Mouse (Mus musculus): ENCODE measurements around the gene Prrxl1. TPM values are rescaled to one million over a fixed set of nuclear protein-coding genes. Genes with fewer than 3 reads are reported as not detected.

The Prrxl1 gene
- polyA plus RNA-seq, 1 experiment from 2014 or later: 0.14 TPM

DNA sequence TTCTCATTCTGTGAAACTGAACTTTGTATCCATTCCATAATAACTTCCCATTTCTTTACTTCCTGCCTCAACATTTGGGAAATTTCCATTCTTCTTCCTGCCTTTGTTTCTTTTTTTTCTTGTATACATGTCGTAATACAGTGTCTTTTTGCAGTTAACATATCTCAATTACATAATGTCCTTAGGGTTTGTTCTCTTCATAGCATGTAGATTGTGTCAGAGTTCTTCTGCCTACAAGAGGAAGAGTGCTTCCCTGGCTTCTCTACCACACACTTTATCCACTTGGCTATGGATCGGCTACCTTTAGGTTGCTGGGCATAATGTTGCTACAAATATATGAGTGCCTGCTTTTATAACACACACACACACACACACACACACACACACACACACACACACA lies 96.7 kb downstream of the Prrxl1 start:
- no peaks in the 10 kb centered on the region for H3K4me1 ChIP-seq (replicated peaks; ENCODE audit: control insufficient read depth, insufficient read depth, low read length)
- ATAC-seq (ENCODE audit: low read depth): no peak
- no peaks in the 10 kb centered on the region for H3K27me3 ChIP-seq (ENCODE audit: control insufficient read depth, insufficient read depth, low read depth, low read length)
- no peak overlapping the region for H3K4me3 ChIP-seq (ENCODE audit: low read length)
- no peak overlapping the region for H3K4me2 ChIP-seq (ENCODE audit: low read depth, low read length)
- H3K36me3 ChIP-seq (ENCODE audit: control insufficient read depth, insufficient read depth, low read length): no peaks in the 10 kb centered on the region
- no peak overlapping the region for H3K27ac ChIP-seq (ENCODE audit: low read length)
- H3K9me3 ChIP-seq (ENCODE audit: control insufficient read depth, low read length): no peaks in the 10 kb centered on the region
- 77% methylated on average over 2 of the region's 2 CpGs for WGBS
- H3K9ac ChIP-seq (ENCODE audit: low read length): no peak overlapping the region

GRCm38 (mm10) chr14:32696344-32696743 lies 97.1 kb downstream of the Prrxl1 start:
- Histone ChIP-seq H3K4me1 (replicated peaks; ENCODE audit: control insufficient read depth, insufficient read depth, low read length) (no peaks in the 10 kb centered on the region), H3K36me3 (ENCODE audit: control insufficient read depth, insufficient read depth, low read length) (no peaks in the 10 kb centered on the region), H3K27ac (ENCODE audit: low read length) (no peak overlapping the region), H3K9ac (ENCODE audit: low read length) (no peak overlapping the region), H3K9me3 (ENCODE audit: control insufficient read depth, low read length) (no peaks in the 10 kb centered on the region), H3K27me3 (ENCODE audit: control insufficient read depth, insufficient read depth, low read depth, low read length) (no peaks in the 10 kb centered on the region), H3K4me2 (ENCODE audit: low read depth, low read length) (no peak overlapping the region), H3K4me3 (ENCODE audit: low read length) (no peak overlapping the region)
- no peak for ATAC-seq (ENCODE audit: low read depth)
- 80% methylated on average over 2 of the region's 2 CpGs for WGBS

DNA sequence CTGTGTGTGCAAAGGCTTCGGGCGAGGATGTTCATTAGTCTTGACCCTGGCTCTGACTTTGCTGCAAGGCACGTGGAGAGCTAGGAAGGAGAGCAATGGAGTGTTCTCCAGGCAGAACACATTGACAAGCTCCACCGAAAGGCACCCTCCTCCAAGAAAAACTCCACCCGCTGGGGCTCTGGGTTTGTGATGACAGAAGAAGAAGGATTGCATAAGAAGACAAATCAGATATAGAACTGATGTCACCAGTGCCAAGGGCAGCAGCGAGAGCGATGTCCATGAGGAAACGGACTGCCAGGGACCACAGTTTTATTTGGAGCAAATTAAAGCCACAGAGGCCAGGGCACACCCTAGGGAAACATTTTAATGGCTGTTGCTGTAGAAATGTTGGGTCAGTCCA lies 98.6 kb downstream of the Prrxl1 start:
- H3K4me1 ChIP-seq (replicated peaks; ENCODE audit: control insufficient read depth, insufficient read depth, low read length): no peaks in the 10 kb centered on the region
- H3K27me3 ChIP-seq (ENCODE audit: control insufficient read depth, insufficient read depth, low read depth, low read length): no peaks in the 10 kb centered on the region
- no peak overlapping the region for H3K27ac ChIP-seq (ENCODE audit: low read length)
- ATAC-seq (ENCODE audit: low read depth): no peak
- H3K9ac ChIP-seq (ENCODE audit: low read length): no peak overlapping the region
- no peaks in the 10 kb centered on the region for H3K9me3 ChIP-seq (ENCODE audit: control insufficient read depth, low read length)
- no peak overlapping the region for H3K4me3 ChIP-seq (ENCODE audit: low read length)
- no peak overlapping the region for H3K4me2 ChIP-seq (ENCODE audit: low read depth, low read length)
- H3K36me3 ChIP-seq (ENCODE audit: control insufficient read depth, insufficient read depth, low read length): no peaks in the 10 kb centered on the region
- 69% methylated on average over 8 of the region's 8 CpGs for WGBS

DNA sequence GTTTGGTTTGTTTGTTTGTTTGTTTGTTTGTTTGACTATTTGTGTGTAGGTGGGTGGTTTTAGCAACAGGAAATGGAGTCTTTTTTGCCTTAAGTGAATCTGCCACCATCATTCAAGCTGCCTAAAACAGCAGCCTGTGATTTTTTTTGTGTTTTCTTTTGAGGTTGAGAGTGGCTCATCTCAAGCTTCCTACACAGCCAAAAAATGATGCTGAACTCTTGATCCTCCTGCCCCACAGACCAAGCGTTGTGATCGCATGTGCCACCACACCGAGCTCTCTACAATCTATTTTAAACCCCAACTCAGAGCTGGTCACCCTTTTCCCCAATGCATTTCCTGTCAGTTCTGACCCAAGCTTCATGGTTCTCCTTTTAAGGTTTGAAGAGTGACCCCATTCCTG lies 99.3 kb downstream of the Prrxl1 start:
- H3K9me3 ChIP-seq (ENCODE audit: control insufficient read depth, low read length): no peaks in the 10 kb centered on the region
- no peaks in the 10 kb centered on the region for H3K27me3 ChIP-seq (ENCODE audit: control insufficient read depth, insufficient read depth, low read depth, low read length)
- no peaks in the 10 kb centered on the region for H3K36me3 ChIP-seq (ENCODE audit: control insufficient read depth, insufficient read depth, low read length)
- no peak overlapping the region for H3K9ac ChIP-seq (ENCODE audit: low read length)
- no peak for ATAC-seq (ENCODE audit: low read depth)
- WGBS: 71% methylated on average over 3 of the region's 3 CpGs
- H3K27ac ChIP-seq (ENCODE audit: low read length): no peak overlapping the region
- H3K4me1 ChIP-seq (replicated peaks; ENCODE audit: control insufficient read depth, insufficient read depth, low read length): no peaks in the 10 kb centered on the region
- H3K4me3 ChIP-seq (ENCODE audit: low read length): no peak overlapping the region
- H3K4me2 ChIP-seq (ENCODE audit: low read depth, low read length): no peak overlapping the region

Other genes starting within 250 kb of the Prrxl1 start
- gene 1700024G13Rik, start 211.0 kb upstream of the Prrxl1 start, polyA plus RNA-seq (2015; fragmentation: Nextera tagmentation; extraction: Ambion mirVana): 1.6 and 2.9 TPM in 2 replicates
- 0.67 and 0.75 TPM in 2 replicates for gene Slc18a3, start 134.6 kb upstream of the Prrxl1 start, polyA plus RNA-seq (2015; fragmentation: Nextera tagmentation; extraction: Ambion mirVana)
- gene Chat, start 133.4 kb upstream of the Prrxl1 start, polyA plus RNA-seq (2015; fragmentation: Nextera tagmentation; extraction: Ambion mirVana): 0.08 TPM in 1 of 2 replicates, not detected in the other
- gene Ercc6, start 85.9 kb upstream of the Prrxl1 start, polyA plus RNA-seq (2015; fragmentation: Nextera tagmentation; extraction: Ambion mirVana): 16.8 and 18.5 TPM in 2 replicates
- gene 3425401B19Rik, start 85.9 kb downstream of the Prrxl1 start, polyA plus RNA-seq (2015; fragmentation: Nextera tagmentation; extraction: Ambion mirVana): 0.34 and 0.40 TPM in 2 replicates
- 0.82 and 1.6 TPM in 2 replicates for gene Tmem273, start 186.6 kb downstream of the Prrxl1 start, polyA plus RNA-seq (2015; fragmentation: Nextera tagmentation; extraction: Ambion mirVana)
- gene Fam170b, start 234.6 kb downstream of the Prrxl1 start, polyA plus RNA-seq (2015; fragmentation: Nextera tagmentation; extraction: Ambion mirVana): 0.11 and 0.36 TPM in 2 replicates

Measured in lung, embryonic 16.5 days (tissue).